Mouse (Mus musculus): Measurements from ENCODE around the gene Prtn3.

Gene Prtn3

GRCm38 (mm10) chr10:79909092-79909922, 35.0 kb downstream of the Prtn3 start:
- no peak for DNase-seq (ENCODE audit: low spot score)

- DNase-seq (ENCODE audit: low spot score), result no peak
These were observed 36.3 kb downstream of the Prtn3 start, which contains the start of gene Gm26602 for GRCm38 (mm10) chr10:79910556-79910955. Gene Gm26602 (plus strand): TSS chr10:79910856.

- no peak for DNase-seq (ENCODE audit: low spot score)
These were observed 38.1 kb downstream of the Prtn3 start for GRCm38 (mm10) chr10:79912412-79912811.

- DNase-seq (ENCODE audit: low spot score), result no peak
These were observed 40.1 kb downstream of the Prtn3 start for GRCm38 (mm10) chr10:79914131-79914947.

- DNase-seq (ENCODE audit: low spot score), result no peak
These were observed 40.8 kb downstream of the Prtn3 start for GRCm38 (mm10) chr10:79914948-79915596.

GRCm38 (mm10) chr10:79916081-79916480, 41.8 kb downstream of the Prtn3 start:
- no peak for DNase-seq (ENCODE audit: low spot score)

GRCm38 (mm10) chr10:79916808-79917531, 42.7 kb downstream of the Prtn3 start, which contains the start of gene Kiss1r:
Gene Kiss1r (plus strand): TSS chr10:79916971.
- DNase-seq (ENCODE audit: low spot score), result peak; percentile 88

- no peak for DNase-seq (ENCODE audit: low spot score)
These were observed 43.3 kb downstream of the Prtn3 start for GRCm38 (mm10) chr10:79917532-79918100.

GRCm38 (mm10) chr10:79918231-79919078, 44.2 kb downstream of the Prtn3 start:
- no peak for DNase-seq (ENCODE audit: low spot score)

- DNase-seq (ENCODE audit: low spot score), result no peak
These were observed 45.1 kb downstream of the Prtn3 start for GRCm38 (mm10) chr10:79919251-79919849.

GRCm38 (mm10) chr10:79920056-79920890, 46.0 kb downstream of the Prtn3 start:
- DNase-seq (ENCODE audit: low spot score), result no peak

- no peak for DNase-seq (ENCODE audit: low spot score)
These were observed 46.8 kb downstream of the Prtn3 start, which contains the start of gene R3hdm4 for GRCm38 (mm10) chr10:79920958-79921535. Gene R3hdm4 (minus strand): TSS chr10:79921208.

- no peak for DNase-seq (ENCODE audit: low spot score)
These were observed 47.3 kb downstream of the Prtn3 start for GRCm38 (mm10) chr10:79921572-79921971.

- peak; percentile 91 for DNase-seq (ENCODE audit: low spot score)
These were observed 50.9 kb downstream of the Prtn3 start for GRCm38 (mm10) chr10:79924998-79925784.

GRCm38 (mm10) chr10:79925785-79926490, 51.7 kb downstream of the Prtn3 start:
- no peak for DNase-seq (ENCODE audit: low spot score)

- DNase-seq (ENCODE audit: low spot score), result peak; percentile 91
These were observed 52.4 kb downstream of the Prtn3 start, which contains the start of gene Arid3a for GRCm38 (mm10) chr10:79926491-79927323. Gene Arid3a (plus strand): TSS chr10:79927043.
